Mouse (Mus musculus) bone marrow macrophage, adult 2 months (primary cell): ENCODE data around the gene Gm20219.

Experiments used
- CTCF ChIP-seq: IDR thresholded peaks from 2 replicates; pipeline ENCODE4 v1.5.1; 2012; ENCODE audit warnings: low read depth, mild to moderate bottlenecking, low read length, moderate library complexity
- POLR2A ChIP-seq: IDR thresholded peaks from 2 replicates; pipeline ENCODE4 v1.6.1; 2012; ENCODE audit warnings: mild to moderate bottlenecking, low read depth, low read length, borderline replicate concordance

GRCm38 (mm10) chr17:56559386-56559785, 5.2 kb upstream of the Gm20219 start:
- TF ChIP-seq CTCF: no peak
- no peak for TF ChIP-seq POLR2A
